8 mouse cellular contexts compared by ENCODE assay signal in genomic region chr5:117388296-117388751, GRCm38 (mm10). TPM values are rescaled to one million over a fixed set of nuclear protein-coding genes. Genes with fewer than 3 reads are reported as not detected.
A peak's percentile ranks its signal among the peaks of the same experiment; 100 is the strongest.
DNase-seq lines count a peak whose midpoint lies in the region; ATAC-seq and TF ChIP-seq lines count a peak whose summit lies in the region.

No protein-coding gene starts in this region.

- no peaks in the 10 kb centered on the region for H3K79me2 ChIP-seq in heart, adult 2 months (replicated peaks; ENCODE audit: control insufficient read depth, insufficient read depth, low read length)
- H3K79me2 ChIP-seq in liver, adult 2 months (ENCODE audit: control insufficient read depth, insufficient read depth, low read length): no peaks in the 10 kb centered on the region

- H3K9me3 ChIP-seq in embryonic facial prominence, embryonic 15.5 days (replicated peaks): no peaks in the 10 kb centered on the region
- no peaks in the 10 kb centered on the region for H3K9me3 ChIP-seq in hindbrain, embryonic 13.5 days
- no peaks in the 10 kb centered on the region for H3K9me3 ChIP-seq in midbrain, embryonic 16.5 days (replicated peaks; ENCODE audit: control insufficient read depth, low read length, poor library complexity, severe bottlenecking)

- peak overlapping the region; percentile 76 for H3K4me2 ChIP-seq in embryonic facial prominence, embryonic 15.5 days (replicated peaks)
- H3K4me2 ChIP-seq in hindbrain, embryonic 13.5 days: peak overlapping the region; percentile 76
- H3K4me2 ChIP-seq in midbrain, embryonic 16.5 days (ENCODE audit: low read length): peak overlapping the region; percentile 68

- WGBS in heart, adult 2 months: 8% methylated on average over 16 of the region's 16 CpGs
- 8% methylated on average over 16 of the region's 16 CpGs for WGBS in embryonic facial prominence, embryonic 15.5 days
- 10% methylated on average over 16 of the region's 16 CpGs for WGBS in hindbrain, embryonic 13.5 days
- 10% methylated on average over 16 of the region's 16 CpGs for WGBS in liver, adult 2 months
- 11% methylated on average over 16 of the region's 16 CpGs for WGBS in midbrain, embryonic 16.5 days

- H3K36me3 ChIP-seq in heart, adult 2 months (ENCODE audit: control insufficient read depth, insufficient read depth, low read length): no peaks in the 10 kb centered on the region
- peaks cover 29% of the 10 kb centered on the region for H3K36me3 ChIP-seq in embryonic facial prominence, embryonic 15.5 days
- H3K36me3 ChIP-seq in hindbrain, embryonic 13.5 days: peaks cover 29% of the 10 kb centered on the region
- no peaks in the 10 kb centered on the region for H3K36me3 ChIP-seq in liver, adult 2 months (ENCODE audit: control insufficient read depth, insufficient read depth, low read length)
- H3K36me3 ChIP-seq in midbrain, embryonic 16.5 days (ENCODE audit: control insufficient read depth, insufficient read depth, low read length): peaks cover 13% of the 10 kb centered on the region

- peak; percentile 51 for TF ChIP-seq CTCF in heart, adult 2 months (IDR thresholded peaks at IDR 0.05)
- TF ChIP-seq CTCF in liver, adult 2 months (IDR thresholded peaks at IDR 0.05; ENCODE audit: low read depth, low read length): peak; percentile 37

- peak overlapping the region; percentile 59 for H3K4me3 ChIP-seq in heart, adult 2 months
- H3K4me3 ChIP-seq in embryonic facial prominence, embryonic 15.5 days (replicated peaks): peak overlapping the region; percentile 91
- peak overlapping the region; percentile 65 for H3K4me3 ChIP-seq in hindbrain, embryonic 13.5 days
- H3K4me3 ChIP-seq in liver, adult 2 months (ENCODE audit: insufficient read depth, low read depth, low read length): peak overlapping the region; percentile 74
- peak overlapping the region; percentile 73 for H3K4me3 ChIP-seq in midbrain, embryonic 16.5 days (ENCODE audit: low read depth, low read length)

- H3K27ac ChIP-seq in heart, adult 2 months: peak overlapping the region; percentile 55; the same call in 1 of the 2 replicates
- H3K27ac ChIP-seq in embryonic facial prominence, embryonic 15.5 days (replicated peaks): peak overlapping the region; percentile 44; the same call in 1 of the 2 replicates
- peak overlapping the region; percentile 56 for H3K27ac ChIP-seq in hindbrain, embryonic 13.5 days
- H3K27ac ChIP-seq in liver, adult 2 months (replicated peaks; ENCODE audit: insufficient read depth, low read depth, low read length): no peak overlapping the region
- peak overlapping the region; percentile 53 for H3K27ac ChIP-seq in midbrain, embryonic 16.5 days (ENCODE audit: low read length)

- H3K9ac ChIP-seq in heart, adult 2 months (ENCODE audit: low read depth, low read length): peak overlapping the region; percentile 80
- peak overlapping the region; percentile 89 for H3K9ac ChIP-seq in embryonic facial prominence, embryonic 15.5 days
- peak overlapping the region; percentile 87 for H3K9ac ChIP-seq in hindbrain, embryonic 13.5 days
- H3K9ac ChIP-seq in liver, adult 2 months (ENCODE audit: low read depth, low read length): peak overlapping the region; percentile 73
- H3K9ac ChIP-seq in midbrain, embryonic 16.5 days (ENCODE audit: low read depth, low read length): peak overlapping the region; percentile 80

- no peak for TF ChIP-seq POLR2A in heart, adult 2 months (IDR thresholded peaks at IDR 0.05; ENCODE audit: insufficient read depth, low read depth, low read length)
- no peak for TF ChIP-seq POLR2A in liver, adult 2 months (IDR thresholded peaks at IDR 0.05; ENCODE audit: extremely low read depth, insufficient read depth, low read length)

- peaks cover 1% of the 10 kb centered on the region for H3K4me1 ChIP-seq in heart, adult 2 months (ENCODE audit: control insufficient read depth, insufficient read depth, low read length)
- peaks cover 17% of the 10 kb centered on the region for H3K4me1 ChIP-seq in embryonic facial prominence, embryonic 15.5 days
- H3K4me1 ChIP-seq in hindbrain, embryonic 13.5 days (replicated peaks): peaks cover 14% of the 10 kb centered on the region
- H3K4me1 ChIP-seq in liver, adult 2 months (ENCODE audit: control insufficient read depth, insufficient read depth, low read length): peaks cover 2% of the 10 kb centered on the region; the same call in 1 of the 2 replicates
- peaks cover 6% of the 10 kb centered on the region for H3K4me1 ChIP-seq in midbrain, embryonic 16.5 days (ENCODE audit: control insufficient read depth, insufficient read depth, low read length)

- intact Hi-C loops in heart, adult 2 months (cut with DNase I): loop anchor here (2.0 to 10.0 kb wide), 3 partner anchors 32 to 274 kb away; partner anchors contain the start of genes Suds3, Vsig10 and Wsb2
- intact Hi-C loops in heart, postnatal 25 days (cut with DNase I): loop anchor here (5.0 kb wide), 1 partner anchor 71 kb away; the partner anchor contains the start of gene Vsig10

- no peak for DNase-seq in heart, adult 2 months
- no peak for DNase-seq in heart, postnatal 25 days (ENCODE audit: low spot score)
- DNase-seq in brain, adult 2 months (ENCODE audit: low read depth, low spot score): peak; percentile 73
- no peak for DNase-seq in liver, adult 2 months (ENCODE audit: extremely low read depth, low read depth, low spot score)
- peak; percentile 70 for DNase-seq in testis, postnatal 14 days (ENCODE audit: low spot score)

- peak; percentile 21; the same call in 1 of the 2 replicates for ATAC-seq in embryonic facial prominence, embryonic 15.5 days (ENCODE audit: insufficient number of reproducible peaks, low FRiP score, low TSS enrichment, low read depth)
- peak; percentile 47 for ATAC-seq in hindbrain, embryonic 13.5 days (ENCODE audit: low FRiP score)
- peak; percentile 30; the same call in 1 of the 2 replicates for ATAC-seq in midbrain, embryonic 16.5 days

- no peak for TF ChIP-seq EP300 in heart, adult 2 months (IDR thresholded peaks at IDR 0.05; ENCODE audit: insufficient read depth, low read depth, low read length)

- no peaks in the 10 kb centered on the region for H3K27me3 ChIP-seq in heart, adult 2 months (ENCODE audit: control insufficient read depth, insufficient read depth, low read length)
- no peaks in the 10 kb centered on the region for H3K27me3 ChIP-seq in embryonic facial prominence, embryonic 15.5 days
- H3K27me3 ChIP-seq in hindbrain, embryonic 13.5 days: no peaks in the 10 kb centered on the region
- no peaks in the 10 kb centered on the region for H3K27me3 ChIP-seq in liver, adult 2 months (ENCODE audit: control insufficient read depth, insufficient read depth, low read length)
- no peaks in the 10 kb centered on the region for H3K27me3 ChIP-seq in midbrain, embryonic 16.5 days (ENCODE audit: control insufficient read depth, insufficient read depth, low read depth, low read length)

RNA-seq across cellular contexts. Expression of gene Rfc5, which starts 0.5 kb away (rescaled TPM):
- total RNA-seq in heart, adult 2 months (2021): 1 to 10 TPM; 1.7 to 4.3 TPM
- polyA plus RNA-seq in heart, adult 2 months (2012; rRNA removed): 3.7 and 5.8 TPM in 2 replicates
- 1 to 10 TPM; 2.9 to 6.0 TPM for total RNA-seq in heart, postnatal 25 days (2021)
- polyA plus RNA-seq in embryonic facial prominence, embryonic 15.5 days (2015; fragmentation: Nextera tagmentation; extraction: Ambion mirVana): 77.6 and 83.6 TPM in 2 replicates
- 33.7 and 37.5 TPM in 2 replicates for polyA plus RNA-seq in hindbrain, embryonic 13.5 days (2015; fragmentation: Nextera tagmentation; extraction: Ambion mirVana)
- total RNA-seq in liver, adult 2 months (2014; rRNA removed): 6.1 and 10.7 TPM in 2 replicates
- polyA plus RNA-seq in liver, adult 2 months (2012; rRNA removed): 11.1 and 12.3 TPM in 2 replicates
- 22.9 and 28.4 TPM in 2 replicates for polyA plus RNA-seq in midbrain, embryonic 16.5 days (2015; fragmentation: Nextera tagmentation; extraction: Ambion mirVana)

RNA-seq across cellular contexts. Expression of gene Ksr2, which starts 25.5 kb away (rescaled TPM):
- total RNA-seq in heart, adult 2 months (2021): under 1 TPM in 1 of 2 experiments, not detected in 1; 0.05 TPM
- polyA plus RNA-seq in heart, adult 2 months (2012; rRNA removed): 0.02 TPM in 1 of 2 replicates, not detected in the other
- not detected for total RNA-seq in heart, postnatal 25 days (2021)
- polyA plus RNA-seq in embryonic facial prominence, embryonic 15.5 days (2015; fragmentation: Nextera tagmentation; extraction: Ambion mirVana): 0.88 and 1.1 TPM in 2 replicates
- 6.4 and 7.1 TPM in 2 replicates for polyA plus RNA-seq in hindbrain, embryonic 13.5 days (2015; fragmentation: Nextera tagmentation; extraction: Ambion mirVana)
- 0.09 and 0.13 TPM in 2 replicates for total RNA-seq in liver, adult 2 months (2014; rRNA removed)
- polyA plus RNA-seq in liver, adult 2 months (2012; rRNA removed): 0.05 and 0.06 TPM in 2 replicates
- 7.5 and 8.9 TPM in 2 replicates for polyA plus RNA-seq in midbrain, embryonic 16.5 days (2015; fragmentation: Nextera tagmentation; extraction: Ambion mirVana)

RNA-seq across cellular contexts. Expression of gene Wsb2, which starts 31.2 kb away (rescaled TPM):
- 100 to 1,000 TPM in 1 of 2 experiments, 10 to 100 TPM in 1; 91.4 to 101 TPM for total RNA-seq in heart, adult 2 months (2021)
- polyA plus RNA-seq in heart, adult 2 months (2012; rRNA removed): 130 and 197 TPM in 2 replicates
- 10 to 100 TPM; 98.6 to 98.9 TPM for total RNA-seq in heart, postnatal 25 days (2021)
- polyA plus RNA-seq in embryonic facial prominence, embryonic 15.5 days (2015; fragmentation: Nextera tagmentation; extraction: Ambion mirVana): 77.8 and 80.3 TPM in 2 replicates
- 181 and 194 TPM in 2 replicates for polyA plus RNA-seq in hindbrain, embryonic 13.5 days (2015; fragmentation: Nextera tagmentation; extraction: Ambion mirVana)
- total RNA-seq in liver, adult 2 months (2014; rRNA removed): 27.9 and 41.8 TPM in 2 replicates
- 70.9 and 87.9 TPM in 2 replicates for polyA plus RNA-seq in liver, adult 2 months (2012; rRNA removed)
- polyA plus RNA-seq in midbrain, embryonic 16.5 days (2015; fragmentation: Nextera tagmentation; extraction: Ambion mirVana): 286 and 309 TPM in 2 replicates

Comparison
In these comparisons a context has a peak if more than half of its experiments do, and no peak if none do; other contexts are left out.
1. DNase-seq: peak in brain, adult 2 months (single experiment) and testis, postnatal 14 days (single experiment); none in heart, adult 2 months (0 of 2), heart, postnatal 25 days (single experiment) and liver, adult 2 months (single experiment).
2. Peak in every context shown above with its lines, with median percentiles within 50 percentile points of each other: H3K4me3 ChIP-seq, H3K9ac ChIP-seq, ATAC-seq and H3K4me2 ChIP-seq.